Mouse (Mus musculus) thymus, adult 2 months (tissue): ENCODE results near the gene Srp9. TPM values are rescaled to one million over a fixed set of nuclear protein-coding genes. Genes with fewer than 3 reads are reported as not detected.

ENCODE experiments used
- DNase-seq: peaks from one replicate; pipeline ENCODE4 v3.0.0; 2021
- H3K27ac ChIP-seq: fragments of 200-500 bp; 2 replicates; pipeline ENCODE4 v1.5.1; 2012; ENCODE audit warnings: low read length, control low read depth; ENCODE audit not compliant: control insufficient read depth, insufficient read depth
- H3K27me3 ChIP-seq: fragments of 200-500 bp; 2 replicates; pipeline ENCODE4 v1.6.1; 2012; ENCODE audit warnings: mild to moderate bottlenecking, low read length, moderate library complexity, mixed read lengths; ENCODE audit not compliant: control insufficient read depth, insufficient read depth
- H3K36me3 ChIP-seq: fragments of 200-500 bp; 2 replicates; pipeline ENCODE4 v1.6.1; 2012; ENCODE audit warnings: mild to moderate bottlenecking, low read length, moderate library complexity; ENCODE audit not compliant: control insufficient read depth, insufficient read depth
- H3K4me1 ChIP-seq: fragments of 200-500 bp; replicated peaks from 2 replicates; pipeline ENCODE4 v1.6.1; 2012; ENCODE audit warnings: low read length; ENCODE audit not compliant: control insufficient read depth, insufficient read depth
- H3K4me3 ChIP-seq: fragments of 200-500 bp; 2 replicates; pipeline ENCODE4 v1.5.1; 2012; ENCODE audit warnings: mild to moderate bottlenecking, low read length, control low read depth, moderate library complexity; ENCODE audit not compliant: control insufficient read depth, insufficient read depth
- CTCF ChIP-seq: fragments of 200-500 bp; IDR thresholded peaks from 2 replicates; pipeline ENCODE4 v1.5.1; 2012; ENCODE audit warnings: mild to moderate bottlenecking, control low read depth, low read length, moderate library complexity, borderline replicate concordance; ENCODE audit not compliant: control insufficient read depth, poor library complexity, insufficient read depth; ENCODE audit errors: extremely low read depth
- POLR2A ChIP-seq: fragments of 200-500 bp; IDR thresholded peaks from 2 replicates; pipeline ENCODE4 v1.6.1; 2012; ENCODE audit warnings: mild to moderate bottlenecking, low read length, control low read depth, moderate library complexity; ENCODE audit not compliant: control insufficient read depth, poor library complexity, insufficient read depth; ENCODE audit errors: extremely low read depth
- WGBS: fragments of 180-500 bp; shearing (Covaris S2); methylation state at CpG from one replicate; pipeline ENCODE4 v1.1.7; 2018; 5-methylcytosine and 5-hydroxymethylcytosine counted together
- polyA plus RNA-seq: library from polyadenylated mRNA; depleted of rRNA; stranded (reverse); fragments of >200 nt; gene quantifications from 2 replicates; pipeline ENCODE4 v1.2.3, GENCODE M21; 2012

Srp9 gene
- polyA plus RNA-seq, 1 experiment = 53.6 TPM

DNA sequence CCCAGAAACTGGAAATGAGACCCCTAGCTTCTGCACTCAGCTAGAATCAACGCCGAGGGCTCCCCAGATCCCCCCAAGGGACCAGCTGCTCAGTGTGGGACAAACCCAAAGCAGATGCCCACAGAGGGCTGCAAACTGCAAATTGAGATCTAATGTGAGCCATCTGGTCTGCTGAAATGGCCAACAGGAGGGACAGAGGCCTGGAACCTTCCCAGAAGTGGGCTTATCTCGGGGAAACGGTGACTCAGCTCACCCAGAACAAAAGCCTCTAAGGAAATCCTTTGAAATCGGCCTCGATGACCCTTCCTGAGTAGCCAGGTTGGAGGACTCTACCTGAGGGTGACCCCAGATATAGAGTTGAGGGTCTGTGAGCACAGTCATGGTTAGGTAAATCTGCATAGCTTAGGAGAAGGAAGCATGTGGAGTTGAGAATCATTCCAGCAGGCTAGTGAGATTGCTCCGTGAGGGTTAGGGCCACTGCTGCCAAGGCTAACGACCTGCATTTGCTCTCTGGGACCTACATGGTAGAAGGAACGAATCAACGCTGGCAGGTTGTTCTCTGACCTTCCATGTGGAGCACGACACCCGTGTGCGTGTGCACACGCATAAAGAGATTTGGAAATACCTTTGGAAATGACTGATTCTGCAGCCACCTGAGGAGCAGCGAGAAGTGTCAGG, 13.7 kb upstream of the Srp9 start:
- no peak for DNase-seq
- Histone ChIP-seq H3K4me1 (peaks cover 16% of the 10 kb centered on the region), H3K36me3 (no peaks in the 10 kb centered on the region), H3K4me3 (no peak overlapping the region), H3K27me3 (no peaks in the 10 kb centered on the region), H3K27ac (no peak overlapping the region)
- TF ChIP-seq CTCF (no peak), POLR2A (no peak)
- 93% methylated on average over 15 of the region's 15 CpGs for WGBS

DNA sequence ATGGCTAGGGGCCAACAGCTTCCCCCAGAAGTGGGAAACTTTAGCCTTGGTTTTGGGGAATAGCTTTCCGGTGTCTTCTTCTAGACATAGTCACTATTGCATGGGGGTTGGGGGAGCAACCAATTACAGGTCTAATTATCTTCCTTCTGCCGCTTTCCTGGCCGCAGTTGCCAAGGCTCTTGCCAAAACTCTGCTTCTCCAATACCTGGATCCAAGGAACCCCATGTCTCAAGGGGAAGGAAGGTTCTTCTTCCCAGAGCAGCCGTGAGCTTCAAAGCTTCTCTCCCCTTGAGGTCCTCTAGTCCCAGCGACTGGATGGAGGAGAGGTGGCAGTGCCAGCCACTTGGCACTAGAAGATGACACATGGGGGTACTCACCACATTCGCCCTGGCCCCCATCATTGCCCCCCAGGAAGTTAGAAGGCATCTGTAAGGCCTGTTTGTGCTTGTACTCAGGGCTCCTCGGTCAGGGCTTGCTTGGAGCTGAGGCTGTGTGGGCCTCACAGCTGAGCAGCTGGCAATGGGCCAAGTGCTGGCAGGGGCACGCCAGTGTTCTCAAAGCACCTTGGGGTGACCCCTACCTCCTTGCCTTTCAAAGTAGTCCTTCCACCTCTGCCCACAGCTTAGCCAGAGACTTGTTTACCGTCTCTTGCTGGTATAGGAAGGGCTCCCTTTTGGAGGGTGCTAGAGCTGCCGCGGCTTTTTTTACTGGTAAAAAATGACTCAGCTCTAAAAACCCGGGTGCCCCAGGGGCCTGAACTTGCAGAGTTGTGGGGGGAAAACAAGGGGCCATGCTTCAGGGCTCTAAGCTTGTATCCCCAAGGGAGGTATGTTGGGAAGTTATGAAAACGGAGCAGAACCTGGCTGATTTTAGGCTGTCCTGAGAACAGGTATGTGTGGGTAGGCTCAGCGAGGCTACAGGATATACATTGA, 12.9 kb upstream of the Srp9 start:
- Histone ChIP-seq H3K4me1 (peaks cover 16% of the 10 kb centered on the region), H3K27me3 (no peaks in the 10 kb centered on the region), H3K4me3 (no peak overlapping the region), H3K36me3 (no peaks in the 10 kb centered on the region), H3K27ac (no peak overlapping the region)
- TF ChIP-seq POLR2A (no peak), CTCF (no peak)
- WGBS = 43% methylated on average over 14 of the region's 14 CpGs
- no peak for DNase-seq

DNA sequence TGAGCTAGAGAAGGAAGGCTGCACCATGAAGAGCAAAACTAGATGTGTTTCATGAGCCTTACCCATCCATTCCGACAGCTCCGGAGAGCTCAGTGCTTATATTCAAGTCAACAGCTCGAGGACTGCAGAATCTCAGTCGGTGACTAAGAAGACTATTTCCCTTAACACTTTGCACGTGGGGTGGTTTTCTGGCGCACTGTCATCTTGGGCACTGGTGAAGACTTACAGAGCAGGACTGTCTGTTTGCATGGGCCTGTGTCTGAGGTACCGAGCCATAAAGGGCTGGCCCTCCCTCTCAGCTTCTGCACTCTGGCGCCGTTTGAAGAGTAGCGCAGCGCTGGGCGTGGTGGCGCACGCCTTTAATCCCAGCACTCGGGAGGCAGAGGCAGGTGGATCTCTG, 12.2 kb upstream of the Srp9 start:
- DNase-seq = no peak
- TF ChIP-seq POLR2A = no peak
- no peak for TF ChIP-seq CTCF
- Histone ChIP-seq H3K4me1 (peaks cover 16% of the 10 kb centered on the region), H3K27ac (no peak overlapping the region), H3K4me3 (no peak overlapping the region), H3K27me3 (no peaks in the 10 kb centered on the region), H3K36me3 (no peaks in the 10 kb centered on the region)
- 83% methylated on average over 15 of the region's 15 CpGs for WGBS

DNA sequence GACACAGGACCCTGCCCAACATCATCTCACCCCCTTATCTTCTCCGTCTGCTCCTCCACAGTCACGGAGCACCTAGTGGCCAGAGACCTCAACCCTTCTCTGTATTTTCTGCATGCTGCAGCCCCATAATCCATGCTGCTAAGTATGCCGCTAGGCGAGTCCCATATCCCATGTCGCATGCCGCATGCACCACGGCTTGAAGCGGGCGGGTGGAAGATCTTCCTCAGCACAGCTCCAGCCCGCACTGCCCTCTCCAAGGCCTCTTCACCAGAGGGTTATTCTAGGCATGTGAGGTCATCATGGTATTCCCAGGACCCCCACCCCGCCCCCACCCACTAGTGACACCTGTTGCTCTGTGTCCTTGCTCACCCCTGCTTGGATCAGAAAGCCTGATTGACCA, 11.4 kb upstream of the Srp9 start:
- WGBS = 98% methylated on average over 11 of the region's 11 CpGs
- Histone ChIP-seq H3K36me3 (no peaks in the 10 kb centered on the region), H3K27me3 (no peaks in the 10 kb centered on the region), H3K4me1 (peaks cover 15% of the 10 kb centered on the region), H3K27ac (no peak overlapping the region), H3K4me3 (no peak overlapping the region)
- no peak for DNase-seq
- TF ChIP-seq CTCF (no peak), POLR2A (no peak)

DNA sequence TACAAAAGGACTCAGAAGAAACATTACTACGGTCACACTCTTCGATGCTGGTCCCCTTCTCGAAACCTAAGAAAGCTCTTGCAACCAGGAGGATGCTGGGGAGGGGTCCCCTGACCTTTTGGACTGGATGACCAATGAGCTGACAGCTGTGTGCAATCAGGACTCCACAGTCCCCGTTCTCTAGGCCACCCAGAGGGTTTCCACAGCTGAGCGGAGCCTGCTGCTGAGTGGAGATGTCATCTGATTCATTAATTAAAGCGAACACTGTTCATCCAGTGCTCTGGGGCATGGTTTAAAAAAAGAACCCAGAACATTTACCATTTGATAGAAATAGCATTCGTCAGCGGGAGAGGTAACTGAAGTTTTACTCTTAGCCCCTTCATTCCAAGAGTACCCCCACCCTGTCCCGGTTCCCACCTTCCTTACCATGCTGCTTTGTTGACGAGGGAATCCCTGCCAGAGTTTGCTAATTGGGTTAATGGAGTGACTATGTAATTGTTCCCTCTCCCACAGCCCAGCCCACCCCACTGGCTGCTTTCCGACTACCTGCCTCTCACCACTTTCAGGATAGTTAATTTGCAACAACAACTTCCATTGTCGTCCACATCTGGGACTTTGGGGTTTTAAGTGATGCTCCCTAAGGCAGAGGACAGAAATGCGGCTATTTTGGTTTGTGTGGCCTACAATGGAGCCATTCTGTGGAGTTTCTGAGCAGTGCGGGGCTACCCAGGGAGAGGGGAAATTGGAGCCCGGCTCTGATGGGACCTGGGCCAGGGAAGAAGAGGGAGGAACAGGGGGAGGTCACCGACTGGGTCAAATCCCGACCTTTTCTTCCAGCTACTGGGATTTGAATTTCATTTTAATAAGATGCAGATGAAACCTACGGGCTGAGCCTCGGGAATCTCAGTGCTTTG, 10.7 kb upstream of the Srp9 start:
- no peak for TF ChIP-seq POLR2A
- no peak for TF ChIP-seq CTCF
- Histone ChIP-seq H3K4me3 (no peak overlapping the region), H3K4me1 (peaks cover 8% of the 10 kb centered on the region), H3K27me3 (no peaks in the 10 kb centered on the region), H3K36me3 (no peaks in the 10 kb centered on the region), H3K27ac (no peak overlapping the region)
- 93% methylated on average over 19 of the region's 19 CpGs for WGBS
- no peak for DNase-seq

DNA sequence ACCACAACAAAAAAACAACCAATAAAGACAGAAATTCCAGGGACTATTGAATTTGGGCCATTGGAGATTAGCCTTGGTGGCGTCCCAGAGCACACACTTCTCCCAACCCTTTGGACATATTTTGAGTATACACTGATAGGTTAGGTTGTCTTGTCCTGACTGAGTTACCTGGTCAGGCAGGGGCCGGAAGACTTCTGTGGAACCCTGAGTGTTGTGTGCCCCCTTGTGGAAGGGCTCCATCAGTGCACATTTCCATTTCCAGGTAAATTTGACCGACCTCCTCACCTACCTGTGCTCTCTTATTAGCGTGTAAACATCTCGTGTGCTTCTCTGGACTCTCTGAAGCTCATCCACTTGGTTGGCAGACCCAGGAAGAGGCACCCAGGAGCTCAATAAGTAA, 9.3 kb upstream of the Srp9 start:
- peak; percentile 52 for DNase-seq
- TF ChIP-seq POLR2A (no peak), CTCF (peak; percentile 52; the same call in 1 of the 2 replicates)
- no peaks in the 10 kb centered on the region for H3K27me3 ChIP-seq
- WGBS = 18% methylated on average over 5 of the region's 5 CpGs
- H3K4me3 ChIP-seq = no peak overlapping the region
- H3K4me1 ChIP-seq = peaks cover 6% of the 10 kb centered on the region; the same call in 1 of the 2 replicates
- H3K27ac ChIP-seq = no peak overlapping the region
- H3K36me3 ChIP-seq = no peaks in the 10 kb centered on the region
